12 mouse cellular contexts compared by ENCODE assay signal in genomic region chr8:120441637-120442036, GRCm38 (mm10).
DNase-seq lines count a peak whose midpoint lies in the region; ATAC-seq and TF ChIP-seq lines count a peak whose summit lies in the region.
"Had no signal": no experiment of that assay in that cellular context is flagged by ENCODE, and none has a peak within 500 bp of the region (broad histone marks: within the 10 kb centered on the region; RNA-seq: fewer than 3 reads in every experiment).

No protein-coding gene starts in this region.

- intact Hi-C loops in heart, postnatal 14 days (cut with DNase I), result no loop called here

- no peaks in the 10 kb centered on the region for H3K36me3 ChIP-seq in heart, embryonic 10.5 days
- no peaks in the 10 kb centered on the region for H3K36me3 ChIP-seq in lung, postnatal 0 days (ENCODE audit: insufficient read depth, low read length)

- no peak overlapping the region for H3K4me3 ChIP-seq in heart, embryonic 10.5 days
- H3K4me3 ChIP-seq in lung, postnatal 0 days (ENCODE audit: low read depth, low read length), result no peak overlapping the region
- no peak overlapping the region for H3K4me3 ChIP-seq in lung, adult 2 months (replicated peaks; ENCODE audit: extremely low read depth, low read depth, low read length)
- H3K4me3 ChIP-seq in olfactory bulb, adult 2 months (ENCODE audit: insufficient read depth, low read depth, low read length), result no peak overlapping the region

- H3K4me2 ChIP-seq in lung, postnatal 0 days (replicated peaks; ENCODE audit: low read depth, low read length), result no peak overlapping the region

- H3K27me3 ChIP-seq in heart, embryonic 10.5 days (ENCODE audit: insufficient read depth, poor library complexity, severe bottlenecking), result peaks cover 47% of the 10 kb centered on the region
- no peaks in the 10 kb centered on the region for H3K27me3 ChIP-seq in lung, postnatal 0 days (replicated peaks; ENCODE audit: insufficient read depth, low read length)

- WGBS in heart, embryonic 10.5 days, result 74% methylated on average over 6 of the region's 6 CpGs
- 56% methylated on average over 6 of the region's 6 CpGs for WGBS in lung, postnatal 0 days
- WGBS in lung, adult 2 months, result 48% methylated on average over 6 of the region's 6 CpGs
- 83% methylated on average over 6 of the region's 6 CpGs for WGBS in olfactory bulb, adult 2 months

- H3K4me1 ChIP-seq in heart, embryonic 10.5 days, result peaks cover 74% of the 10 kb centered on the region
- peaks cover 18% of the 10 kb centered on the region; the same call in 1 of the 2 replicates for H3K4me1 ChIP-seq in lung, postnatal 0 days (ENCODE audit: insufficient read depth, low read depth, low read length)
- peaks cover 10% of the 10 kb centered on the region for H3K4me1 ChIP-seq in lung, adult 2 months (ENCODE audit: control insufficient read depth, insufficient read depth, low read length)
- peaks cover 62% of the 10 kb centered on the region for H3K4me1 ChIP-seq in olfactory bulb, adult 2 months (ENCODE audit: control insufficient read depth, insufficient read depth, low read length)

- H3K9ac ChIP-seq in lung, postnatal 0 days (replicated peaks; ENCODE audit: low read depth), result no peak overlapping the region

- TF ChIP-seq EP300 in lung, postnatal 0 days (IDR thresholded peaks at IDR 0.05), result no peak

- peak overlapping the region; percentile 60 for H3K27ac ChIP-seq in heart, embryonic 10.5 days
- no peak overlapping the region for H3K27ac ChIP-seq in lung, postnatal 0 days (ENCODE audit: low read length)
- peak overlapping the region; percentile 67; the same call in 1 of the 2 replicates for H3K27ac ChIP-seq in olfactory bulb, adult 2 months (ENCODE audit: insufficient read depth, low read depth, low read length)

- no peak for TF ChIP-seq POLR2A in lung, adult 2 months (IDR thresholded peaks at IDR 0.05; ENCODE audit: borderline replicate concordance, extremely low read depth, low read depth, low read length)
- no peak for TF ChIP-seq POLR2A in olfactory bulb, adult 2 months (IDR thresholded peaks at IDR 0.05; ENCODE audit: insufficient read depth, low read depth, low read length)

- no peak for TF ChIP-seq CTCF in lung, postnatal 0 days (IDR thresholded peaks at IDR 0.05)
- no peak for TF ChIP-seq CTCF in lung, adult 2 months (IDR thresholded peaks at IDR 0.05; ENCODE audit: insufficient read depth, low read length)
- TF ChIP-seq CTCF in olfactory bulb, adult 2 months (IDR thresholded peaks at IDR 0.05; ENCODE audit: insufficient read depth, low read depth, low read length), result no peak

- no peak for DNase-seq in heart, embryonic 10.5 days (ENCODE audit: low spot score)
- DNase-seq in heart, postnatal 14 days, result no peak
- no peak for DNase-seq in lung, postnatal 0 days (ENCODE audit: low spot score)
- no peak for DNase-seq in lung, adult 2 months
- DNase-seq in kidney, postnatal 25 days, result peak; percentile 71 to 87
- no peak for DNase-seq in adrenal gland, adult 8-10 months
- DNase-seq in layer of hippocampus, adult 9-10 months (ENCODE audit: low spot score), result no peak
- DNase-seq: adrenal gland, postnatal 10 days; B cell, adult 2 months; cerebellum, adult 11 months had no signal

- ATAC-seq in lung, postnatal 0 days, result peak; percentile 25; the same call in 1 of the 2 replicates
- ATAC-seq: inflammation-experienced regulatory T-cells, adult 6 months had no signal

- H3K9me3 ChIP-seq in heart, embryonic 10.5 days, result no peaks in the 10 kb centered on the region
- H3K9me3 ChIP-seq in lung, postnatal 0 days (ENCODE audit: low read length), result no peaks in the 10 kb centered on the region

Comparison
In these comparisons a context has a peak if more than half of its experiments do, and no peak if none do; other contexts are left out.
1. DNase-seq: peak in kidney, postnatal 25 days (2 of 2); none in heart, embryonic 10.5 days (single experiment), heart, postnatal 14 days (0 of 2), lung, postnatal 0 days (single experiment), lung, adult 2 months (single experiment), adrenal gland, adult 8-10 months (single experiment) and layer of hippocampus, adult 9-10 months (single experiment).